Mouse (Mus musculus): ENCODE data around the gene Lifr.

- TF ChIP-seq CTCF (IDR thresholded peaks at IDR 0.05; ENCODE audit: borderline replicate concordance, extremely low read depth, insufficient read depth, insufficient read length) (no peak), POLR2A (IDR thresholded peaks at IDR 0.05; ENCODE audit: borderline replicate concordance, extremely low read depth, insufficient read depth, insufficient read length, poor library complexity, severe bottlenecking) (no peak)
Observed at GRCm38 (mm10) chr15:7052117-7052516, 38.3 kb upstream of the Lifr start.

Data from brain, embryonic 14.5 days (tissue).